Mouse (Mus musculus): ENCODE data around the gene Zbtb14. TPM values are rescaled to one million over a fixed set of nuclear protein-coding genes. Genes with fewer than 3 reads are reported as not detected.

Zbtb14 gene
- total RNA-seq (2021), result 10 to 100 TPM; 14.1 to 16.9 TPM
- 1.8 and 2.4 TPM in 2 replicates for polyA plus RNA-seq (2012; rRNA removed)
- long read RNA-seq, full-length matches to known transcripts, result 19 of 19 reads
- long read RNA-seq, partial matches to known transcripts, result 0 of 19 reads
- long read RNA-seq, other reads (novel, unspliced or antisense), result 0 of 19 reads

DNA sequence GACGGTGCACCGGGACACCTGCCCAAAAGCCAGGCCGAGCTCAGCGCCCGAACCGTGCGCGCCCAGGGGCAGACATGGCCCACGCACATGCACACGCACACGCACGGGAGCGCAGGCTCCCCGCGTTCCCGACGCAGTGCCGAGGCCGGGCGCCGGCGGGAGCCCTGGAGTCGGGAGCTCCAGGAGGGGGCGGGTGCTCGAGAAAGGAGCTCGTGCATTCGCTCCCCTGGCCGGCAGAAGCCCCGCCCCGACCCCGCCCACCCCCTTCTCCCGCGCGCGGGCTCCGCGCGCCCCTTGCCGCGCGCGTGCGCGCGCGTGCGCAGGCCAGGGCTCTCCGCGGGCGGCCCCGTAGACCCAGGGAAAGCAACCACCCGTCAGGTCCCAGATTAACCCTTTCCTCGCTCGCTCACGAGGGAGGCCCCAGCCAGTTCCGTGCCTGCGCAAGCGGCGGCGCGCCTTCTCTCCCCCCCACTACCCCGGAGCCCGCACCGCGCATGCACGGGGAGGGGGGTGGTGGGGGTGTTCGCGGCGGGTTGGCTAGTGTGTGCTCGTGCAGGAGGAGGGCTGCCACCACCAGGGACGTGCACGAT is at the start of gene Zbtb14:
Gene Zbtb14 (plus strand): TSS at position 540 of the 590 bp plus-strand sequence.
- DNase-seq, result peak; percentile 97

GRCm38 (mm10) chr17:69346056-69346455 is 36.8 kb upstream of the Zbtb14 start:
- no peak for DNase-seq

- DNase-seq, result peak; percentile 4
These were observed 33.8 kb upstream of the Zbtb14 start for GRCm38 (mm10) chr17:69349014-69349531.

- no peak for DNase-seq
These were observed 17.8 kb upstream of the Zbtb14 start for GRCm38 (mm10) chr17:69365049-69365448.

- DNase-seq, result no peak
These were observed 2.0 kb upstream of the Zbtb14 start for GRCm38 (mm10) chr17:69380838-69381237.

- peak; percentile 91 for DNase-seq
These were observed 521 bp downstream of the Zbtb14 start for GRCm38 (mm10) chr17:69383201-69383940.

DNA sequence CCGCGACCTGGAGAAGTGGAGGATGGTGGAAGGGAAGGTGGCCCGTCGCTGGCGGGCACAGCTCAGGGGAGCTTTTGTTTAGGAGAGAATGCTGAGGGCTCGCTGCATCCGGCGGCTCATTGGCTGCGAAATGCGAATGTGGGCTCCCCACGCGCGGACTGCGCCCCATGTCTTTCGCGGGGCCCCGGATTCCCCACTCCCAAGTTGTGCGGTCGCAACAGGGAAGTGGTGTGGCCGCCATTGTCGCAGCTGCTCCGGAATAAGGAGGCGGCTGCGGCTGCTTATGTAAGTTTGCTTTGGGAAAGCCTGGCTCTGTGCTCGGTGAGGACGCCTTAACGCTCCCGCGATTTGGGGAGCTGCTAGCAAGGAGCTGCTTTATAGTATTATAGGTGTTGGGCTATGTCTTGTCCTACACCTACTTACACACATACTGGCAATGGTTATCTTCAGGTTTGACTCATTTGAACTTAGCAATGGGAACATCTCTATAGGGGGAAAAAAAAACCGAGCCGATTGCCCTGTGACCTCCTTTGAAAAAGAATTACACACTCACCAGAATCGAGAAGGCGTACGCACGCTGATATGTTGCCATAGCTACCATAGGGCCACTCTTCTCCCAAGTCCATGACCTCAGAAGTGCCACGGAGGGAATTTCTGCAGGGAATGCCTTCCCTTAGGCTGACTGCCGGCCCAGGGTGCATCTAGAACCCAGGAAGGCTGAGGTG is 1.3 kb downstream of the Zbtb14 start:
- peak; percentile 43 for DNase-seq

- peak; percentile 33 for DNase-seq
These were observed 13.5 kb downstream of the Zbtb14 start for GRCm38 (mm10) chr17:69396147-69397033.

GRCm38 (mm10) chr17:69397163-69397562 is 14.3 kb downstream of the Zbtb14 start:
- DNase-seq, result no peak

DNA sequence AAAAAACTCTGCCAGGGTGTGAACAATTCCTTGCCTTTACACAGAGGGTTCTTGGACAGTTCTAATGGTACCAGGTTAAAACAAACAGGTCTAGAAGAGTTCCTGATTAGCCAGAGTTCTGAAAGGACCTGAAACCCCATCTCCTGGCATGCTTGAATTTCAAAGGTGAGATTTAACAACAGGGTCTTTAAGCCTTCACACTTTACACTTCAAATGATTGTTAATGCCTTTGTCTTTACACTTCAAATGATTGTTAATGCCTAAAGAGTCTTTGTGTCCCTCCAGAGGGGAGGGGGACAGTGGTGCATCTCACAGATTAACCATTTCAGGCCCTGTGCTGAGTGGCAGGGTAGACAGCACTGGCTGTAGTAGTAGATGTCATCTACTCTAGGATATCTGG is 15.2 kb downstream of the Zbtb14 start:
- no peak for DNase-seq

GRCm38 (mm10) chr17:69401146-69401545 is 18.3 kb downstream of the Zbtb14 start:
- DNase-seq, result no peak

DNA sequence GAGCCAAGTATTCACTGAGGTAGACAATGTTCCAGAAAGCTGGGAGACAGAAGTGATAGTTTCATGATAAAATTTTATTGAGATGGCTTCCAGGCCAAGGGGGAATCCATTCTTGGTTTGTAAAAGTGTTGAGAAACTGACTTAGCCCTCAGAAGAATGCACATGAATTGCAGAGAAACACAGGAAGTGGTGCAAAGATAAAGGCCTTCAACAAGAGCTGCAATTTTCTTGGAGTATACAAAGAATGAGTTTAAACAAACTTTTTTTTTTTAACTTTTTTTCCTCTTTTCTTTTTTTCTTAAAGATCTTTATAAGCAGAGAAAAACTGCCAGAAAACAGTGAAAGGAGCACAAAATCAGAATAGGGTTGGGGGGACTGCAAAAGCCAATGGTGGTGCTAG is 33.3 kb downstream of the Zbtb14 start:
- no peak for DNase-seq

GRCm38 (mm10) chr17:69416920-69417661 is 34.2 kb downstream of the Zbtb14 start:
- DNase-seq, result peak; percentile 97

DNA sequence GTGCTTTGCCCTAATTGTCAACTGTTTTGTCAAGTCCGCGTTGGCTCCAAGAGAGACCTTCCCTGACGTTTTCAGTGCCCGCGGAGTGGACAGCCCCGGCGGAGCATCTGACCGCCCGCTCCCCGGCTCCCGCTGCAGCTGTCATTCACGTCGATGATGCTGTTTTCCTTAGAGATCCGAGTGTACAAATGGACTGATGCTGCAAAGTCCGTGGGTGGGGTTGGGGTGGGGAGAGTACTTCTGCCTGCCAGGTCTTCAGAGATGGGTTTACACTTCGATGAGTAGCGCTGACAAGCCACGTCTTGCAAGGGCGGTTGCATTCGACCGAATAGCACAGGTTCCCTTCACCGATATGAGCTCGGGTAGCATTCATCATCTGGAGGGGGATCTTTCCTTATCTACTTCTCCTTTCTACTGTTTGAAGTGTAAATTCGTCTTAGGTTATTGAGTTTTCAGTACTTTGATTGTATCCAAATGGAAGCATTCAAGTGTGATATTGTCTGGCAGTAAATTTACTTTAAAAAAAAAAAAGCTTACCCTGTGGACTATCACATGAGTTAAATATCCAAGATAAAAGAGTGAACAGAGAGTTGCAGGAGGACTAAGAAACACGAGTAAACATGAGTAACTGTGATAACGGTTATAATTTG is 35.0 kb downstream of the Zbtb14 start:
- no peak for DNase-seq

- no peak for DNase-seq
These were observed 38.7 kb downstream of the Zbtb14 start for GRCm38 (mm10) chr17:69421592-69421991.

DNA sequence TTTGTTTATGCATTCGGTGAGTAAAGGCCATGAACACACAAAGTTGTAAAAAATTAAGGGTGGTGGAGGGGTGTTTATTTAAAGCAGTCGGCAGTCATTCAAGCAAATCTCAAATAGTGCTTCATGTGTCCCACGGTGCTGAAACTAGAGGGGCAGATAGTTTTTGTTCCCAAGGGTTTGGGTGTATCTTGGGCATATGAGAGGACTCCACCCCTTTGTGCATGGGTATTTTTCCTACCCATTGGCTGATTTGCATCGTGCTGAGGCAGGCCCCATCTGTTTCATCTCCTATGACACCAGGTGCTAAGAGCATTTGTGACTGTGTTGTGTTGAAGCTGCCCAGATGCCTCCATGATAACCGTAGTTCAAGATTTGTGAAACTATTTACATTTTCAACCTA is 55.0 kb downstream of the Zbtb14 start:
- no peak for DNase-seq

DNA sequence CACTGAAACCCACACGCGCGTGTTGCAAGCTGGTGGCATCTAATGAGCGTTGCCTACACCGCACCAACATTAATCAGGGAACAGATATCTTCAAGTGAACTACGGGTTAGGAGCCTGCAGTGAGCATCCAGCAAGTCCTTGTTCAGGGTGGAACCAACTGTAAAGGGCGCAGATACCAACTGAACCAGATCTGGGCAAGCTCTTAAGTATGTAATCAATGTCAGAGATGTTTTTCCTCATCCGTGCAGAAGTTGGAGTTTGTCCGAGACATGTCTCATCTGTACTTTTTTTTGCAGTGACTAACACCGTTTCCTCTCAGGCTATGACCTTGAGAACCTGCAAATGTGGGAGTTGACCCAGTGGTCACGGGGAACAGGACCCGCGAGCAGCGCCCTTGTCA is 55.6 kb downstream of the Zbtb14 start:
- DNase-seq, result no peak

- DNase-seq, result peak; percentile 87
These were observed 56.2 kb downstream of the Zbtb14 start, which contains the start of gene Akain1 for GRCm38 (mm10) chr17:69438990-69439491. Akain1 (plus strand) TSS chr17:69439326.

DNA sequence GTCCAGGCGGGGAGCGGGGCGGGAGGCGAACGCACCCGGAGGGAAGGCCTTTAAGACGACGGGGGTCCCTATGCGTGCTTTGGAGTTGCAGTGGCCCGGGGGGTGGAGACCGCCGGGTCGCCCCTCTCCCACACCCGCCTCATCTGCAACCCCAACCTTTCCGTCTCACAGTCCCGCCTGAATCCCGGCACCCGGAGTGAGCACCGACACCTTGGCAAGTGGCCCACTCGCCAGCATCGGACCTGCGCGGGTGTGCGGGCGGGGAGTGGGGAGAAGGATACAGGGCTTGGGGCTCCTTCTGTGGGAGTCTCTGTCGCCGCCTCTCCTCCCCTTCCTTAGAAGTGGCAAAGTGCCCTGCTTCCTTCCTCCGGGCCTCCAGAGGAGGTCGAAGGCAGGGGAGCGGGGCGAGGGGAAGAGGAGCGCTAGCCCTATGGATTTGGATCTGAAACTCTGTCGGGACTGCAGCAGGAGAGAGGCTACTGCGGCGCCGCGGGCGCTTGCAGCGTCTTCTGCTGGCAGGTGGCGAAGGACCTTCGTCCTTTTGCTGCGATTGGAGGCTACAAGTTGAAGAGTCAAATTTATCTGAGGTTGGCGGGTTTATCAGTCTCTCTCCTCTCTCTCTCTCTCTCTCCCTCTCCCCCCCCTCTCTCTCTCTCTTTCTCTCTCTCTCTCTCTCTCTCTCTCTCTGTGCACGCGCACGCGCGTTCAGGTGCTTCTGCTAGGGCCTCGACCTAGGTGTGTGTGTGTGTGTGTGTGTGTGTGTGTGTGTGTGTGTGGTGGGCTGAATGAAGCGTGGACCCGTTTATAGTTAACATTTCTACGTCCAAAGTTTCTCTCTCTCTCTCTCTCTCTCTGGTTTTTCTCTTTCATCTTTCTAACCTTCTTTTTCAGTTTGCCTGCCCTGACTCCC is 57.0 kb downstream of the Zbtb14 start:
- peak; percentile 3 for DNase-seq
